Mouse (Mus musculus) gastrocnemius, postnatal 14 days (tissue): ENCODE measurements at regions not wholly inside any gene's neighbourhood (a gene's known extent, or its start where the extent isn't known, plus 50 kb on each side); places are given as distances from the start of the nearest gene placed in this dataset.
A peak's percentile ranks its signal among the peaks of the same experiment; 100 is the strongest.
"Not testable (repeated sequence)": the region's sequence is repeated elsewhere in the genome, so short reads cannot be mapped to it uniquely, and the experiment has no call there.

Source experiments
- DNase-seq: peaks from one replicate; pipeline ENCODE4 v3.0.0; 2021; ENCODE audit warnings: mixed read lengths
- intact Hi-C: fragments of 180-260 bp; cut with DNase I; formaldehyde crosslinking; loops from one replicate; pipeline ENCODE4 v1.15.1; 2025; ENCODE audit warnings: low total_unique reads

DNA sequence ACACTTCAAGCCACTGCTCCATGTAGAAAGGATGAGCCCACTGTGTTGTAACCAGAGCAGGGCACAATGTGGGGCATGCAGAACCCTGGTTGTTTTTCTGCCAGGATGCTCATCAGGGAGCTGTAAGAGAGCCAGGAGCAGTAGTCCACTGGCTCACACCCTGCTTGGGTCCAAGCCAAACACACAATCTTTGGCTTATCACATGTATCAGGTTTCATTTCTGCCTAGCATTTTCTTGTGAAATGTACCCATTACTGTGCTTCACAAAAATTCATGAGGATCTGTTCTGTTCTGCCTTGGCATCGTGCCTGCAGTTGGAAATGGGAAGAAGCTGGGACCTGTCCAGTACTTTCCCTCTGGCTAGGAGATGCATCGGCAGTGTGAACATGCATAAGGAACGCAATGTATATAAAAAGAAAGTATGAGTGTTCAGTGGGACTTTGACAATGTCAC is 491.6 kb upstream of the Igfbp3 start:
- intact Hi-C loops = no loop called here
- DNase-seq = peak; percentile 13

DNA sequence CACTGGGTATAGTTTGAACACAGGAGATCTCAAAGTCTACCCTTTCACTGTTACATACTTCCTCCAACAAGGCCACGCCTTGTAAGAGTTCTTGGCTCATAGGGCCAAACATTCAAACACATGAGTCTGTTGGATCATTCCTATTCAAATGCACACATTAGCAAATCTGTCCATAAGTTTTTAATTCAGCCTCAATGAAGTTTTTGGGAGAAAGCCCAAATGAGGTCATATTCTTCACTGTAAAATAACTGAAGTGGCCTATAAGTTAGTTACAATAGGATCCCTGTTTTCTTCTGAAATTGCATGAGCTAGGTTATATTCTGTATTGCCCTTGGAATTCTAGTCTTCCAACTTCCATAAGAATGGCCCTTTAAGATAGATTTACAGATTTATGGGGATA is 483.9 kb upstream of the Igfbp3 start:
- intact Hi-C loops = no loop called here
- DNase-seq = no peak

DNA sequence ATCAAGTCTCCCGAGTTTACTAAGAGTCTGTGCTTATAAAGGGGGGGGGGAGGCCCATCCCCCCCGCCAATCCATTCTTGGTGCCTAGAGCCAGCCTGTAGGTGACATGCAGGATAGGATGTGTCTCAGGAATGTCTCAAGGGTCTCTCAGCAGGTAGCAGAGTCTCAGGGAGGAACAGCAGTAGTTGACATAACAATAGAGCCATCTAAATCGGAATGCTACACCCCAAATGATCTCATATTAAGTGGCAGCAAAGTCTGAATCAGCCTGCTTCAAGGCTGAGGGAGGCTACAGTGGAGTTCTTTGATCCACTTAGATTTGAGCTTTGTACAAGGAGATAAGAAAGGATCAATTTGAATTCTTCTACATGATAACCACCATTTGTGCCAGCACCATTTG is 476.0 kb upstream of the Igfbp3 start:
- DNase-seq, intact Hi-C loops: not testable (repeated sequence)

DNA sequence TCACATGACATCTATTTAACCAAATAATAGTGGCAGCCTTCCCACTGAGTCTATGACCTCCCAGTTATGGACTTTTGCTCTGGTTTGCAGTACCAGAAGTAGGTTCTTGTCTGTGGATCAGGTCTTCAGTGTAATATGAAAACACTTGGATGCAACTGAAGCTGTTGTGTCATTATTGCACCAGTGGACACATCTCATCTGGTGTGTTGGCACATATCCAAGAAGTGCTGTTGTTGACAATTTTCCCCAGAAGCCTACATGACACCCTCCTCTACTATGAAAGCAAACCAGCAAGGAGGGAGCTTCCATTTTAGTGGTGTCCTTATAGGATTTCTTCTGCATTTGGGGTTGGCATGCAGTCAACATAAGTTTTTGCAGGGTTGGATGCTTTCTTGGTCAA is 459.1 kb upstream of the Igfbp3 start:
- DNase-seq = no peak
- intact Hi-C loops = no loop called here

DNA sequence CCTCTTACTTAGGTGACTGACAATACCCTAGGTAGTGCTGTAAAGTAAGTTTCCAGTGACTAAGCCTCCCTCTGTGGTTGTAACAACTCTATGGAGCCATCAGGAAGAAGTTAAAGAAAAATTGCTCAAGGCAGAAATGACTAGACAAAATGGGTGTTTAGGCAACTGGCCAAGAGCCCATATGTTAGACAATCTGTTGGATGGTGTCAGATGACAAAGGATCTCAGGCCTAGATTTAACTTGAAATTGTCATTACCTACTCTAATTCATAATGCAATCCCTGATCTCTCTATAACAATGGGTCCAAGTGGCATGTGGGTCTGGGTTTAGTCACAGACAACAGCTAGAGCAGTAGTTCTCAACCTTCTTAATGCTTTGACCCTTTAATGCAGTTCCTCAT is 416.9 kb upstream of the Igfbp3 start:
- intact Hi-C loops = no loop called here
- DNase-seq = no peak

DNA sequence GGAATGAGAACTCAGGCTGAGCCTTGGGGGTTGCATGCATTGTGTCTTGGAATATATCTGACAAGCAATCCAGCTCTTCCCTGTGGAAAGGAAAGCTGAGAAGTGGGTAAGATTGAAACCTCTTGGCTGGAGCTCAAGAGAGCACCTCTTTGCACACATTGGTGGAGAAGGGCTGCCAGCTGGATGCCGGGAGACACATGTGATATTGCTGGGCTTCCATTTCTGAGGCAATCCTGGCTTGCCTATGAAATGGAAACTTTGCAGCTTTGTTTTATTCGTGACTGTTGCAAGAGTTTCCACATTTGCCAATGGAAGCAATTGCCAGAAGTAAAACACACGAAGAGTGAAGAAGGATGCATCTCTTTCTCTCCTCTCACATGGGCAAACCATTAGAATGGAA is 411.5 kb upstream of the Igfbp3 start:
- peak; percentile 32 for DNase-seq
- intact Hi-C loops = no loop called here

DNA sequence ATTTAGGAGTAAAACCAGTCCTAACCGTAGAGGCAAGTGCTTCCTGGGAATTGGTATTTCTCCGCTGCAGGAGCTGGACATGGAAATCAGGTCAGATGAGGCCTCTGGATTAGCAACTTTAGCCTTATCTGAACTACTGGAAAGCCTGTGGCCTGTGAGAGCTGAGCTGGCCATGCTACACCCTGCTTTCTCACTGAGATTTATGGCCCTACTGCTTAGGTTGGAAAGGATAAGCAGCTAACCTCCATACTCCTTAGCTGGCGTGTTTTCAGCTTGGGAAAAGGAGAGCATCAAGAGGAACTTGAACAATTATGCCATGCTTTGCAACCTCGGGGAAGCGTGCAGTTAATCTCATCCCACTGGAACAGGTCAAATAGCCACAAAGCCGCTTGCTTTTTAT is 406.6 kb upstream of the Igfbp3 start:
- intact Hi-C loops = no loop called here
- DNase-seq = no peak

DNA sequence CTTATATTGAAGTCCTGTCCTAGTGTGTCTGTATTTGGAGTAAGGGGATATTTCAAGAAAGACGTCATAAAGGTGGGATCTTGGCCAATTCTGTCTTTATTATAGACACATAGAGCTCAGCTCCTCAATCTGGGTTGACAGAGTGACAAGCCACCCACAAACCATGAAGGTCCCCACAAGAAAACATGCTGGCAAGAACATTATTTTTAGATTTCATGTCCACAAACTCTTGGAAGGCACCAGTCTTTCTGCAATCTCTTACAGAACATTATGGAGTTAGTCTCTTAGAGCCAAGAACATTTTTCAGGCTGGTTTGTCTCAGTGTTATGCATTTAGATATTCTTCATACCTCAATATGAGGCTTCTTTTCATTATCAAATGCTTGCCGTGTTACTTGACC is 397.0 kb upstream of the Igfbp3 start:
- intact Hi-C loops = no loop called here

DNA sequence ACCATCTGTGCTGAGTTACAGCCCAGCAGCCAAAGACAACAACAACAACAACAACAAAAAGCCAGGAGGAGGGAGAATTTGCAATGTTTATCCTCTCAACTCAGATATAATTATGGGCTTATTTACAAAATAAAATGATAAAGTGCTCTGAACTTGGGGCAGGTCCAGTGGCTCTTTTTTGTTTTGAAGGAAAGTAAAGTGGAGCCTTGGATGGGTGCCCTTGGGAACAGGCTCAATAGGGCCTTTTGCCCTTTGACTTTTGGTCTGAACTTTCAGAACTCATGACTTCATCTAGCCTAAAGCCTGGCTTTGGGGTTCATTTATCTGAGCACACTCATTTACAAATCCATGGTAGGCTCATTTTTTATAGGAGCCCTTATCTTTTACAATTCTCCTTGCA is 396.2 kb upstream of the Igfbp3 start:
- intact Hi-C loops = no loop called here

More for the DNA sequence above, 397.0 kb upstream of the Igfbp3 start:
- DNase-seq = no peak

DNA sequence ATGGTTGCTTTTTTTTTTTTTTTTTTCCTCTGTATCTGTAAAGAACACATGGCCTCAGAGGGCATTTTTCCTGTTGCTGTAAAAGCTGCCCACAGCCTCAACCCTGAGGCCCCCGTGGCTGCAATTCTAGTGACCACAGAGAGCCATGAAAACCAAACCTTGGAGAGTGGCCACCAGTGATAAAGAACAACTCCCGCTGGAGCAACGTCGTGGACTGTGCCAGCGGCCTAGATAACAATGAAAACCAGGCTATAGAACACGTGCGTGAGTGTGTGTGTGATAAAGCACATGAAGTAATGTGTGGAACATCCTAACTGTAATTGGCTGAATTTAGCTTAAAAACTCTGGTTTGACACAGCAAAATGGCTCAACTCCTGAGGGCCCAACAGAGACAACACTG is 392.9 kb upstream of the Igfbp3 start:
- intact Hi-C loops = no loop called here
- DNase-seq = no peak

More for the DNA sequence above, 396.2 kb upstream of the Igfbp3 start:
- no peak for DNase-seq

DNA sequence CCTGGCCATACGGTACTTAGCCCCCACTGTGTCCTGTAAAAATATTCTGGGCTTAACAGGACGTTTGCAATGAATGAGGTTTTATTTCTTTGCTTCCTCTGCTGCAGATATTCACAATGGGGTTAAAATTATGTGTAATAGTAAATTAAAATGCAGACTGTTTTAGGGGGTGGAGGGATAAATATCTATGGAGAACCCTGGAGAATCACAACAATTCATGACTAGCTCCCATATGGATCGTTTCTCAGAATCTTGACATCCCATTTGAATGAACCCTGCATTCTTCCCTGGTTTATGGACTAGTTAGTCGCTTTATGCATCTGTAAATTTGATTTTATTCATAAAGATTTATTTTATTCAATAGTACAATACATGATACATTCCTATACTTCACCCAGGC is 378.3 kb upstream of the Igfbp3 start:
- no peak for DNase-seq
- intact Hi-C loops = no loop called here

DNA sequence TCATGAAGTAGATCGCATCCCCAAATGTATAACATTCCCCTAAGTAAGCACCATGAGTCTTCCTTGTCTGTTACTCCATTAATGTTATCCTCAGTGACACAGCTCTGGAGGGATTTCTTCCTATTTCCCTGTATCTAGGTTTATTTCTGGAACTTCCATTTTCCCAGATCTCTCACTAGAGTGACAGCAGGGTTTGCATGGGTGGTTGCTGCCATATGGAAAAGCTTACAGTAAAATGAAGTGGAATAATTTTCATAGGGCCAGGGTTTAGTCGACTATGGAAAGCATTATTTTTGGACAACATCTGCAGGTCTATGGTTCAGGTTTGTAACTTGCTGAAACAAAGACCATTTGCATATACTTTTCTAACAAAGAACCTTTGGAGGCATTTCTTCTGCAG is 369.6 kb upstream of the Igfbp3 start:
- intact Hi-C loops = no loop called here
- DNase-seq = no peak

DNA sequence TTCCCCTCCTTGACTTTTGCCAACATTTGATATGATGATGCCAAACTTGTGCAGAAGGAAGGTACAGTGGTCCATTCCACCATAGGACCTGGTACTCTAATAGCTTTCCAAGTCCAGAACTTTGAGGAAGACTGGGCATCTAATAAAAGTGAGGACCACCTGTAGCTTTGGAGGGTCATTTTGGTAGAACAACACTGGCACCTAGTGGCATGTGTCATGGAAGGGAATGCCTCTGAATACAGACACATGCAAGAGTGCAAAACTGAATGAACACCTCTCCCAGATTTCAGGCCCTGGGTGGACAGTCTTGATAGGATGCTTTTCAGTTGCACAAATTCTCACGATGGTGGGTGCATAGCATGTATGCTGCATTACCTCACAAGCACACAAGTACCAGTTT is 354.8 kb upstream of the Igfbp3 start:
- DNase-seq = no peak
- intact Hi-C loops = loop anchor here (5.0 kb wide), 1 partner anchor 356 kb away; the partner anchor contains the start of gene Igfbp3

DNA sequence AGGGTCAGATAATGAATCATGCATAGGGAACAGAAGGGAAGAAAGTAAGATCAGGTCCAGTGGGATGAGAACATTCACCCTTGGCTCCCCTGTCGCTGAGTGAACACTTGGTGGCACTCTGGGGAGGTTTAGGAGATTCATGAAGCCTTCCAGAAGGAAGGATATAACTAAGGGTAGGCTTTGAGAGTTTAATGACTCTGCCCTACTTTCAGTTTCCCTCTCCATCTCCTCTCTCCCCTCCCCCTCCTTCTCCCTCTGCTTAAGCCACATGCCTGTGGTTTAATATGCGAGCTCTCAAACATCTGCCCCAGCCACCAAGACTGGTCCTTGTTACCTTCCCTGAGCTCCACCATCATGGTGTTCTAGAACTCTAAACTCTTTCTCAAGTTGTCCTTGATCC is 348.3 kb upstream of the Igfbp3 start:
- intact Hi-C loops = no loop called here
- DNase-seq = no peak

DNA sequence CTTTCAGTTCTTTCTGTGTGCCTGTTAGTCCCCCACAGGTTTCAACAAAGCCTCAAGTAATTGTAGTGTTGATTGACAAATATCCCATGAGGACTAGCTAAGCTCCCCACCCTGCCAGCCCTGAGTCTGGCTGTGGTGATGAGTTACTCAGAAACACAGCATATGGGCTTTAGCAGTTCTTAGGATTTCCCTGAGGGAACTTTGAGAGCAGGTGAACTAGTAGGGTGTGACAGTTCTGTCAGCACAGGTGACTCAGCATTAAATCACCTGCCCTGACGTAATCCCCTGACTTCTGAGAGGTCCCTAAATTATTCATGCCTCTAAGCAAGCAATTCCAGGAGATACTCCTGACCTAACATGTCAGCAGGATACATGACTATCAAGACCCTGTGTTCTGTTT is 347.7 kb upstream of the Igfbp3 start:
- intact Hi-C loops = no loop called here
- DNase-seq = no peak

DNA sequence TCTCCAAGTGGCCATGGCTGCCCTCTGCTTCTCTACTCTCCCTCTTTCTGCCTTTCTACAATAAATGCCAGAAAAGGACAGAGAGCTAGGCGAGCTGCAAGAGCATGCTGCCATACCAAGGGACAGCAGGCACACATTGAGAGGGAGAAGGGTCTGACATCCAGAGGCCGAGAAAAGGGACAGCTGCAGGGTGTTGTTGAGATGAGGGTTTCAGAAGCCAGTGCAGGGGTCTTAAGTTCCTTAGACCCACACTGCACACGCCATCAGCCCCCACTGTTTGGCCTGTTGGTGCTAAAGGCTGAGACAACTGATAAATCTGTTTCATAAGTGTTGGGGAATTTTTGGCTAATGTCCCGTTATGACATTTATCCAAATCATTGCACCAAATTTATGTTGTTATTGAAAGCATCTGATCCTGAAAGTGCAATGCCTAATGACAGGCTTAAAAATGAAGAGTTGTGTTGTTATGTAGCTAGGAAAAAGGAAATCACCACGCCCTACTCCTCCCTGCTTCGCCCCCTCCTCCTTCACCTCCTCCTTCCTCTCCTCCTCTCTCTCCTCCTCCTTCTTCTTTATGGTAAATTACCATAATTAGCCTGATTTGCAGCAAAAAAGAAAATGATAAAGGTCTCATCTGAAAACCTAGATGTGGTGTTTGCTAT is 342.0 kb upstream of the Igfbp3 start:
- intact Hi-C loops = no loop called here
- no peak for DNase-seq

DNA sequence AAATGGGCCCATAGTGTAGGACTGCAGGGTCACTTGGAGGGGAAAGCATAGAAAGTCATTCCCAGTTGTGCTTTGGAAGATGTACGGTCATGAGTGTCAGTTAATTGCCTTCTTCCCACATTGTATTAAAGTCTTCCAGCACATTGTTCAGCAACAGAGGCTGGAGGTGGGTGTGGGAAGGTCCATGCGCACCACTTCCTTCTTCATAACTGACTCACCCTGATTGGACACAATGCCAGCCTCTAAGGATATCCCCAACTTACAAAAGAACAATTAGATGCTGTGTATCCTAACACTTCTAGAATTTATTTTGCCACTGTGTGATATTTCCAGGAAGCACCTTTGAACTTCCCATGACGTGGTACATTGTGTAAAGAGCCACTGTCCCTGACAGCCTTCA is 338.4 kb upstream of the Igfbp3 start:
- intact Hi-C loops = no loop called here
- DNase-seq = no peak

DNA sequence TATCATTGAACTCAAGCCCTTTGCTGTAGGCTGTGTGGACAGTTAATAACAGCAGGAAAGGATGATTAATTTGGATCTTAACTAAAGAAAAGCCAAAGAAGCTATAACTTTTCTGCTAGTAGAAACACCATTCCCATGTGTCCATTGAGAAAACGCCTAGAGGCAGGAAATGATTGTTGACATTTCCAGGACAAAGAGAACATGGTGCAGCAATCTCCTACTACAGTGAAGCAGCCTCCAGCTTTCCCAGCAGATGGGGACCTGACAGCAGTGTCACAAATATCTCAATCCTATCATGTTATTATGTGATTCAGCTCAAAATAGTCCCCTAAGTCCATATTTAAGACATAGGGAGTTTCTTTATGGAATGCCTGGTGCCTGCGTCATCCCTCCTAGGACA is 334.1 kb upstream of the Igfbp3 start:
- intact Hi-C loops = no loop called here
- no peak for DNase-seq

DNA sequence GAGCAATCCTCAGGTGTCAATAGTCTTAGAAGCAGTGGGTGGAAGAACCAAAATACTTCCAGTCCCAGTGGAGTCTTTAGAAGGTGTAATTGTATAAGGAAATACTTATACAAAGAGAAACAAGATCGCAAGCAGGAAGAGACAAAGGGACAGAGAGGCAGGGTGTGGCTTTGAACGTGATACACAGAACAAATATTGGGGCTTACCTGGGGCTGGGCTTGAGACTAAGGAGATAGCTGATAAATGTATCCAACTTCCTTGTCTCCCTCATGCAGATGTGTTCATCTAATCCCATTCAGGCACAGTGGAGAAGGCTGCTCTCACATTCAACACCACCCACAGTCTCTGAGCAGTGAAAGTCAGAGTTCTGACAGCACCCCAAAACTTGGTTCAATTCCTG is 331.9 kb upstream of the Igfbp3 start:
- intact Hi-C loops = no loop called here
- no peak for DNase-seq

DNA sequence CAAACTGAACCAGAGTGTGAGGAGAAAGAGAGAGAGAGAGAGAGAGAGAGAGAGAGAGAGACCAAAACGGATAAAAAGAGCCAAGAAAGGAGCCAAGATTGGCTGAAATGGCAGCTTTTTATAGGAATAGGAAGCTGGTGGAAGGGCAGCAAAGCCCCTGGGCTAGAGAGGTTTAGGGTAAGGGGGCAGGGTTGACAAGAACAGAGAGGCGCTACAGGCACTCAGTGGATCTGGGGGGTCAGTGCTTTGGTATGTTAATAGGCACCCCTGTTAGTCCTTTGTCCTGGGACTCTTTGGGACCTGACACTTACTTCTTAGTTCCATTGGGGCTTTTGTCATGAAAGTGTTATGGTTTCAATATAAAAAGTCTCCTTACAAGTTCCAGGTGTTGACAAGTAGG is 320.9 kb upstream of the Igfbp3 start:
- intact Hi-C loops = no loop called here
- no peak for DNase-seq

DNA sequence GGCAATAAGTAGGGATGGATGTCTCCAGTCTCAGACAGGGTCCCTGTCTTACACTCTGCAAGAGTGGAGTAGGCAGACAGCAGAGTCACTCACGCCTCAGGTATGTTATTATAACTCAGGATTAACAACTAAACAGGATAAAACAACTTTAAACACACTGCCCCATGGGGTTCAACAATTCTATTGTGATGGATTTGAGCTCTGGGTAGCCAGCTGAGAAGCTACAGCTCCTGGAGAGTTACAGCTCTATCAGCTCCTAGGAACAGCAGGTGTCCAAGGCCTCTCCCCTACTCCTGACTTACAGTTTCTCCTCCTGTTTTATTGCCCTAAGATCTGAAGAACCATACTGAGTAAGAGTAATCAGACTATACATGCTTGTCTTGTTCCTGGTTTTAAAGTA is 319.6 kb upstream of the Igfbp3 start:
- intact Hi-C loops = no loop called here
- DNase-seq = no peak

DNA sequence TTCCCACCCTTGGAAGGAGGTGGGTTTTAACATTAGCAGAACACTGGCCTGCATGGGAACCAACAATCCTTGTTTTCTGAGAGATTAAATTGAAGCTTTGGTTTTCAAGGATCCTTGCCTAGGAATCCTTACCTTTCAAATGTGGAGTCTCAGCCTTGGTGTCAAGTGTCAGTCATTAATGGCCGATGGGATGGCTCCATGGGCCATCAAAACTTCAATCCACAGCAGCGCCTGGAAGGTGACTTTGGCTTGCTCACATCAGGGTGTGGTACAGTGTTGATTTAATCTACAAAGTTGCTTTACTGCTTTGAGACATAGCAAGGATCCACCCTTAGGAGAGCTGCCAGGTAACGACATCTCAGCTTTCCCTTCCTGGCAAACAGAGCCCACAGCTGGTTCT is 318.1 kb upstream of the Igfbp3 start:
- intact Hi-C loops = no loop called here

More for the DNA sequence above, 318.1 kb upstream of the Igfbp3 start:
- no peak for DNase-seq
